In genomic region chr4:140355144-140355550, GRCm38 (mm10) we compare ENCODE assay signal across 14 mouse cellular contexts.
DNase-seq lines count a peak whose midpoint lies in the region; ATAC-seq lines count a peak whose summit lies in the region.
"Had no signal": no experiment of that assay in that cellular context is flagged by ENCODE, and none has a peak within 500 bp of the region (broad histone marks: within the 10 kb centered on the region; RNA-seq: fewer than 3 reads in every experiment).

No protein-coding gene starts in this region.

- no peak overlapping the region for H3K4me3 ChIP-seq in hindbrain, embryonic 14.5 days (replicated peaks; ENCODE audit: low read length)
- H3K4me3 ChIP-seq in hindbrain, embryonic 11.5 days (ENCODE audit: low read depth, low read length) = no peak overlapping the region
- H3K4me3 ChIP-seq: heart, embryonic 15.5 days had no signal

- WGBS in hindbrain, embryonic 14.5 days = 50% methylated on average over 12 of the region's 12 CpGs
- 74% methylated on average over 12 of the region's 12 CpGs for WGBS in hindbrain, embryonic 11.5 days

- H3K9ac ChIP-seq in hindbrain, embryonic 14.5 days = no peak overlapping the region
- H3K9ac ChIP-seq in hindbrain, embryonic 11.5 days (ENCODE audit: low read depth, low read length) = no peak overlapping the region
- H3K9ac ChIP-seq: heart, embryonic 15.5 days had no signal

- no peaks in the 10 kb centered on the region for H3K27me3 ChIP-seq in hindbrain, embryonic 14.5 days (ENCODE audit: control insufficient read depth, insufficient read depth, low read length)
- no peaks in the 10 kb centered on the region for H3K27me3 ChIP-seq in hindbrain, embryonic 11.5 days (ENCODE audit: control insufficient read depth, insufficient read depth, low read length)
- H3K27me3 ChIP-seq: heart, embryonic 15.5 days had no signal

- H3K4me1 ChIP-seq in hindbrain, embryonic 14.5 days (replicated peaks; ENCODE audit: control insufficient read depth, insufficient read depth, low read length) = 0 out of 2 replicates have a peak, but pooled peaks cover 8% of the 10 kb centered on the region
- H3K4me1 ChIP-seq in hindbrain, embryonic 11.5 days (replicated peaks; ENCODE audit: control insufficient read depth, insufficient read depth, low read length) = no peaks in the 10 kb centered on the region
- H3K4me1 ChIP-seq: heart, embryonic 15.5 days had no signal

- no peak for ATAC-seq in hindbrain, embryonic 14.5 days (ENCODE audit: low FRiP score)
- ATAC-seq in hindbrain, embryonic 11.5 days (ENCODE audit: low FRiP score) = no peak
- ATAC-seq in megakaryocyte progenitor cell, adult 5-6 weeks (replicated peaks; ENCODE audit: poor library complexity) = no peak
- ATAC-seq in CD4-positive, CD25-positive, alpha-beta regulatory T cell, adult 4 months = no peak
- ATAC-seq: intestine, embryonic 16.5 days had no signal

- peak overlapping the region; percentile 67 for H3K27ac ChIP-seq in hindbrain, embryonic 14.5 days
- no peak overlapping the region for H3K27ac ChIP-seq in hindbrain, embryonic 11.5 days (ENCODE audit: low read depth, low read length)
- H3K27ac ChIP-seq: heart, embryonic 15.5 days had no signal

- no peaks in the 10 kb centered on the region for H3K9me3 ChIP-seq in hindbrain, embryonic 14.5 days (ENCODE audit: control insufficient read depth, low read length)
- no peaks in the 10 kb centered on the region for H3K9me3 ChIP-seq in hindbrain, embryonic 11.5 days (ENCODE audit: control insufficient read depth, low read length)
- H3K9me3 ChIP-seq: heart, embryonic 15.5 days had no signal

- DNase-seq in hindbrain, embryonic 14.5 days (ENCODE audit: low spot score) = peak; percentile 26
- DNase-seq in hindbrain, embryonic 11.5 days (ENCODE audit: low spot score) = no peak
- DNase-seq in right cerebral cortex, postnatal 4 days = peak; percentile 41
- no peak for DNase-seq in right cerebral cortex, postnatal 14 days
- peak; percentile 31 to 54 for DNase-seq in layer of hippocampus, postnatal 14 days (ENCODE audit: low spot score in 2 of 2)
- DNase-seq in lung, postnatal 25 days (ENCODE audit: low spot score) = no peak
- DNase-seq: gastrocnemius, postnatal 25 days; kidney, postnatal 36 days; lung, postnatal 36 days; thymus, postnatal 4 days had no signal

- H3K4me2 ChIP-seq in hindbrain, embryonic 14.5 days (replicated peaks) = no peak overlapping the region
- H3K4me2 ChIP-seq in hindbrain, embryonic 11.5 days (replicated peaks; ENCODE audit: low read depth, low read length) = no peak overlapping the region
- H3K4me2 ChIP-seq: heart, embryonic 15.5 days had no signal

- no peaks in the 10 kb centered on the region for H3K36me3 ChIP-seq in hindbrain, embryonic 14.5 days (replicated peaks; ENCODE audit: control insufficient read depth, insufficient read depth)
- H3K36me3 ChIP-seq in hindbrain, embryonic 11.5 days (ENCODE audit: control insufficient read depth, insufficient read depth, low read length) = no peaks in the 10 kb centered on the region
- H3K36me3 ChIP-seq: heart, embryonic 15.5 days had no signal

Comparison
In these comparisons a context has a peak if more than half of its experiments do, and no peak if none do; other contexts are left out.
1. DNase-seq: peak in hindbrain, embryonic 14.5 days (single experiment), right cerebral cortex, postnatal 4 days (single experiment) and layer of hippocampus, postnatal 14 days (2 of 2); none in hindbrain, embryonic 11.5 days (single experiment), right cerebral cortex, postnatal 14 days (single experiment) and lung, postnatal 25 days (single experiment).